Mouse (Mus musculus) spleen, adult 2 months (tissue): ENCODE results near the gene Cbarp.

Experiments
- CTCF ChIP-seq: fragments of 200-500 bp; IDR thresholded peaks from 2 replicates; pipeline ENCODE4 v1.5.1; 2011; ENCODE audit warnings: mild to moderate bottlenecking, inconsistent platforms; ENCODE audit not compliant: insufficient read depth, insufficient read length, insufficient replicate concordance; ENCODE audit errors: extremely low read depth
- POLR2A ChIP-seq: fragments of 200-500 bp; IDR thresholded peaks from 2 replicates; pipeline ENCODE4 v1.6.1; 2011; ENCODE audit warnings: low read depth, low read length, inconsistent platforms

- TF ChIP-seq CTCF (no peak), POLR2A (peak; percentile 13; the same call in 1 of the 2 replicates)
Measured at GRCm38 (mm10) chr10:80151211-80152034, 10.8 kb upstream of the Cbarp start.
